Mouse (Mus musculus): ENCODE data around the gene Tead2. TPM values are rescaled to one million over a fixed set of nuclear protein-coding genes. Genes with fewer than 3 reads are reported as not detected.

Gene Tead2
- polyA plus RNA-seq, 1 experiment from 2014 or later, result 222 TPM

- ATAC-seq (ENCODE audit: insufficient read depth) (no peak), DNase-seq (no peak)
- H3K27ac ChIP-seq (ENCODE audit: low read depth), result no peak overlapping the region
- no peak overlapping the region for H3K9ac ChIP-seq
- H3K4me3 ChIP-seq (ENCODE audit: low read depth, low read length), result no peak overlapping the region
- no peaks in the 10 kb centered on the region for H3K27me3 ChIP-seq (ENCODE audit: insufficient read depth, low read length)
- WGBS, result 61% methylated on average over 5 of the region's 5 CpGs
- no peak for TF ChIP-seq CTCF (IDR thresholded peaks at IDR 0.05; ENCODE audit: low read depth)
- H3K9me3 ChIP-seq (ENCODE audit: low read depth, low read length), result no peaks in the 10 kb centered on the region
- H3K4me1 ChIP-seq (ENCODE audit: insufficient read depth), result no peaks in the 10 kb centered on the region
- H3K4me2 ChIP-seq, result no peak overlapping the region
- no peaks in the 10 kb centered on the region for H3K36me3 ChIP-seq (ENCODE audit: insufficient read depth)
Measured at GRCm38 (mm10) chr7:45196994-45197393, 18.6 kb upstream of the Tead2 start.

- ATAC-seq (ENCODE audit: insufficient read depth), result peak; percentile 32; the same call in 1 of the 2 replicates
- Histone ChIP-seq H3K36me3 (ENCODE audit: insufficient read depth) (no peaks in the 10 kb centered on the region), H3K27me3 (ENCODE audit: insufficient read depth, low read length) (no peaks in the 10 kb centered on the region), H3K4me2 (no peak overlapping the region), H3K4me1 (ENCODE audit: insufficient read depth) (no peaks in the 10 kb centered on the region), H3K27ac (ENCODE audit: low read depth) (no peak overlapping the region), H3K4me3 (ENCODE audit: low read depth, low read length) (no peak overlapping the region), H3K9me3 (ENCODE audit: low read depth, low read length) (no peaks in the 10 kb centered on the region), H3K9ac (no peak overlapping the region)
- WGBS, result 10% methylated on average over 5 of the region's 5 CpGs
- peak; percentile 89 for TF ChIP-seq CTCF (IDR thresholded peaks at IDR 0.05; ENCODE audit: low read depth)
- DNase-seq, result peak; percentile 87
Measured at GRCm38 (mm10) chr7:45198435-45198834, 17.1 kb upstream of the Tead2 start.

- H3K36me3 ChIP-seq (ENCODE audit: insufficient read depth), result no peaks in the 10 kb centered on the region
- H3K27ac ChIP-seq (ENCODE audit: low read depth), result no peak overlapping the region
- H3K4me3 ChIP-seq (ENCODE audit: low read depth, low read length), result no peak overlapping the region
- no peak for ATAC-seq (ENCODE audit: insufficient read depth)
- no peak overlapping the region for H3K9ac ChIP-seq
- H3K9me3 ChIP-seq (ENCODE audit: low read depth, low read length), result no peaks in the 10 kb centered on the region
- TF ChIP-seq CTCF (IDR thresholded peaks at IDR 0.05; ENCODE audit: low read depth), result no peak
- H3K27me3 ChIP-seq (ENCODE audit: insufficient read depth, low read length), result no peaks in the 10 kb centered on the region
- WGBS, result 72% methylated on average over 11 of the region's 11 CpGs
- no peaks in the 10 kb centered on the region for H3K4me1 ChIP-seq (ENCODE audit: insufficient read depth)
- H3K4me2 ChIP-seq, result no peak overlapping the region
- DNase-seq, result no peak
Measured at GRCm38 (mm10) chr7:45198961-45199360, 16.6 kb upstream of the Tead2 start.

GRCm38 (mm10) chr7:45202654-45203053 is 12.9 kb upstream of the Tead2 start:
- H3K27me3 ChIP-seq (ENCODE audit: insufficient read depth, low read length), result no peaks in the 10 kb centered on the region
- H3K4me2 ChIP-seq, result no peak overlapping the region
- no peak overlapping the region for H3K4me3 ChIP-seq (ENCODE audit: low read depth, low read length)
- H3K4me1 ChIP-seq (ENCODE audit: insufficient read depth), result no peaks in the 10 kb centered on the region
- H3K9ac ChIP-seq, result no peak overlapping the region
- DNase-seq (no peak), ATAC-seq (ENCODE audit: insufficient read depth) (no peak)
- no peaks in the 10 kb centered on the region for H3K36me3 ChIP-seq (ENCODE audit: insufficient read depth)
- WGBS, result 23% methylated on average over 10 of the region's 10 CpGs
- TF ChIP-seq CTCF (IDR thresholded peaks at IDR 0.05; ENCODE audit: low read depth), result no peak
- H3K9me3 ChIP-seq (ENCODE audit: low read depth, low read length), result no peaks in the 10 kb centered on the region
- H3K27ac ChIP-seq (ENCODE audit: low read depth), result peak overlapping the region; percentile 9; the same call in 1 of the 2 replicates

- no peak within 1 kb of the TSS for H3K27ac ChIP-seq (ENCODE audit: low read depth)
- TF ChIP-seq CTCF (IDR thresholded peaks at IDR 0.05; ENCODE audit: low read depth), result no peak
- H3K4me1 ChIP-seq (ENCODE audit: insufficient read depth), result no peaks in the 10 kb centered on the region
- no peaks in the 10 kb centered on the region for H3K27me3 ChIP-seq (ENCODE audit: insufficient read depth, low read length)
- ATAC-seq (ENCODE audit: insufficient read depth), result peak; percentile 97
- H3K36me3 ChIP-seq (ENCODE audit: insufficient read depth), result no peaks in the 10 kb centered on the region
- H3K9ac ChIP-seq, result peak within 1 kb of the TSS; percentile 38
- H3K4me3 ChIP-seq (ENCODE audit: low read depth, low read length), result peak within 1 kb of the TSS; percentile 39
- 7% methylated on average over 44 of the region's 44 CpGs for WGBS
- no peaks in the 10 kb centered on the region for H3K9me3 ChIP-seq (ENCODE audit: low read depth, low read length)
- H3K4me2 ChIP-seq, result peak within 1 kb of the TSS; percentile 59
- peak; percentile 100 for DNase-seq
Measured at GRCm38 (mm10) chr7:45204380-45205143, 11.0 kb upstream of the Tead2 start, which contains the start of gene Ccdc155. Ccdc155 (minus strand) TSS chr7:45204892.

GRCm38 (mm10) chr7:45208260-45208659 is 7.3 kb upstream of the Tead2 start:
- no peak overlapping the region for H3K4me3 ChIP-seq (ENCODE audit: low read depth, low read length)
- no peak overlapping the region for H3K4me2 ChIP-seq
- no peaks in the 10 kb centered on the region for H3K9me3 ChIP-seq (ENCODE audit: low read depth, low read length)
- H3K36me3 ChIP-seq (ENCODE audit: insufficient read depth), result no peaks in the 10 kb centered on the region
- H3K27ac ChIP-seq (ENCODE audit: low read depth), result no peak overlapping the region
- TF ChIP-seq CTCF (IDR thresholded peaks at IDR 0.05; ENCODE audit: low read depth), result no peak
- ATAC-seq (ENCODE audit: insufficient read depth) (no peak), DNase-seq (no peak)
- H3K27me3 ChIP-seq (ENCODE audit: insufficient read depth, low read length), result peaks cover 18% of the 10 kb centered on the region; the same call in 1 of the 2 replicates
- 0 out of 2 replicates have a peak, but pooled peaks cover 3% of the 10 kb centered on the region for H3K4me1 ChIP-seq (ENCODE audit: insufficient read depth)
- H3K9ac ChIP-seq, result no peak overlapping the region
- 72% methylated on average over 6 of the region's 6 CpGs for WGBS

GRCm38 (mm10) chr7:45211070-45211469 is 4.5 kb upstream of the Tead2 start:
- no peak overlapping the region; the same call in 1 of the 2 replicates for H3K4me2 ChIP-seq
- no peak overlapping the region for H3K27ac ChIP-seq (ENCODE audit: low read depth)
- no peak overlapping the region for H3K4me3 ChIP-seq (ENCODE audit: low read depth, low read length)
- WGBS, result 45% methylated on average over 10 of the region's 10 CpGs
- DNase-seq, result no peak
- H3K9me3 ChIP-seq (ENCODE audit: low read depth, low read length), result no peaks in the 10 kb centered on the region
- H3K4me1 ChIP-seq (ENCODE audit: insufficient read depth), result 0 out of 2 replicates have a peak, but pooled peaks cover 3% of the 10 kb centered on the region
- peaks cover 18% of the 10 kb centered on the region; the same call in 1 of the 2 replicates for H3K27me3 ChIP-seq (ENCODE audit: insufficient read depth, low read length)
- no peak overlapping the region for H3K9ac ChIP-seq
- TF ChIP-seq CTCF (IDR thresholded peaks at IDR 0.05; ENCODE audit: low read depth), result no peak
- no peak for ATAC-seq (ENCODE audit: insufficient read depth)
- no peaks in the 10 kb centered on the region for H3K36me3 ChIP-seq (ENCODE audit: insufficient read depth)

Measured in lung, embryonic 14.5 days (tissue).